9 mouse cellular contexts compared by ENCODE assay signal in the genomic region with DNA sequence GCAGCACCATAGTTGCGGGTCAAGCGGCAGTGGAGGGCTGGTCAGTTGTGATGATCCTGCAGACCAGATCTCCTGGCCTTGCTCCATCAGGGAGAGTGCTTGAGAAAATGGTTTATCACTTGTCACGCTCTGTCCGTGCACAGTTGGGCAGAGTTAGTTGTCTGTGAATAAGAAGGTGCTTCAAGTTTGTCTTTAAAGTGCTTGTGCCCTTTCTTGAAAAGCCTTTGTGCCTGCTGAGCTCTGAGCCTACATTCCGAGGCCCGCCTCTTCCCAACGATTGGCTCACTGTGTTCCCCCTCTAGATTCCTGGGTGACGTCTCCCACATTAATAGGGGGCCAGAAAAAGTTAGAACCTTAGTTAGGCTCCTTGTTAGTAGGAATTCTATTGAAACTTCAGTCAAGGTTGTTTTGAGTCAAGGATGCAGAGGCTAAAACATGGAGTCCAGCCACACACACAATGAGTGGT. TPM values are rescaled to one million over a fixed set of nuclear protein-coding genes. Genes with fewer than 3 reads are reported as not detected.
A peak's percentile ranks its signal among the peaks of the same experiment; 100 is the strongest.
DNase-seq lines count a peak whose midpoint lies in the region; ATAC-seq and TF ChIP-seq lines count a peak whose summit lies in the region.
"Had no signal": no experiment of that assay in that cellular context is flagged by ENCODE, and none has a peak within 500 bp of the region (broad histone marks: within the 10 kb centered on the region; RNA-seq: fewer than 3 reads in every experiment).

No protein-coding gene starts in this region.

- H3K27ac ChIP-seq in kidney, adult 2 months (ENCODE audit: insufficient read depth, low read depth, low read length) = peak overlapping the region; percentile 51
- peak overlapping the region; percentile 11; the same call in 1 of the 2 replicates for H3K27ac ChIP-seq in MEL (ENCODE audit: control insufficient read depth, low read depth, low read length)
- no peak overlapping the region for H3K27ac ChIP-seq in forebrain, postnatal 0 days (ENCODE audit: low read depth, low read length)
- H3K27ac ChIP-seq in midbrain, embryonic 10.5 days (replicated peaks) = peak overlapping the region; percentile 80

- ATAC-seq in forebrain, postnatal 0 days = no peak

- TF ChIP-seq EP300 in MEL (IDR thresholded peaks at IDR 0.05; ENCODE audit: low read depth in 1 of 2, low read length in 2 of 2) = peak in 1 of 2 experiments; percentile 27; a peak in 1 of 4 replicates

- peak overlapping the region; percentile 66 for H3K4me2 ChIP-seq in forebrain, postnatal 0 days (ENCODE audit: low read depth)

- H3K9me3 ChIP-seq in MEL (replicated peaks; ENCODE audit: insufficient read depth, low read length) = no peaks in the 10 kb centered on the region
- H3K9me3 ChIP-seq in forebrain, postnatal 0 days (ENCODE audit: low read length) = no peaks in the 10 kb centered on the region
- no peaks in the 10 kb centered on the region for H3K9me3 ChIP-seq in midbrain, embryonic 10.5 days (replicated peaks)

- DNase-seq in kidney, adult 2 months = no peak
- DNase-seq in kidney, postnatal 36 days = no peak
- peak; percentile 74 for DNase-seq in MEL (ENCODE audit: low read depth, low spot score)
- no peak for DNase-seq in forebrain, postnatal 0 days
- no peak for DNase-seq in midbrain, embryonic 10.5 days (ENCODE audit: low spot score)
- no peak for DNase-seq in urinary bladder, postnatal 10 days (ENCODE audit: low spot score)
- no peak for DNase-seq in right cerebral cortex, postnatal 36 days (ENCODE audit: low spot score in 2 of 2)
- no peak for DNase-seq in T-cell, adult 2 months (ENCODE audit: low spot score)
- DNase-seq: thymus, postnatal 25 days had no signal

- no peak for TF ChIP-seq CTCF in kidney, adult 2 months (conservative IDR thresholded peaks at IDR 0.05; ENCODE audit: insufficient read depth, insufficient read length, low read depth, low read length)
- no peak for TF ChIP-seq CTCF in MEL (IDR thresholded peaks at IDR 0.05 in 2 of 3, conservative IDR thresholded peaks at IDR 0.05 in 1 of 3; ENCODE audit: control insufficient read depth in 1 of 3, insufficient read depth in 1 of 3, low read depth in 2 of 3, low read length in 3 of 3, poor library complexity in 1 of 3, severe bottlenecking in 1 of 3)
- TF ChIP-seq CTCF in forebrain, postnatal 0 days (IDR thresholded peaks at IDR 0.05; ENCODE audit: low read depth) = no peak

- peaks cover 37% of the 10 kb centered on the region; the same call in 1 of the 2 replicates for H3K4me1 ChIP-seq in kidney, adult 2 months (ENCODE audit: control insufficient read depth, insufficient read depth, low read length)
- peaks cover 10 to 33% of the 10 kb centered on the region in 2 experiments for H3K4me1 ChIP-seq in MEL (ENCODE audit: control insufficient read depth in 1 of 2, insufficient read depth in 2 of 2, low read length in 2 of 2)
- H3K4me1 ChIP-seq in forebrain, postnatal 0 days (ENCODE audit: insufficient read depth) = peaks cover 34% of the 10 kb centered on the region
- peaks cover 82% of the 10 kb centered on the region for H3K4me1 ChIP-seq in midbrain, embryonic 10.5 days

- TF ChIP-seq RAD21 in MEL (IDR thresholded peaks at IDR 0.05; ENCODE audit: low read depth, low read length) = no peak

- H3K9ac ChIP-seq in MEL (ENCODE audit: control insufficient read depth, low read depth, low read length, poor library complexity, severe bottlenecking) = peak overlapping the region; percentile 67
- H3K9ac ChIP-seq in forebrain, postnatal 0 days = peak overlapping the region; percentile 44

- peak overlapping the region; percentile 67 for H3K4me3 ChIP-seq in kidney, adult 2 months (ENCODE audit: insufficient read depth, low read depth, low read length)
- H3K4me3 ChIP-seq in MEL (ENCODE audit: control insufficient read depth in 1 of 2, insufficient read depth in 1 of 2, low read depth in 2 of 2, low read length in 2 of 2) = peak overlapping the region; percentile 47 to 55
- H3K4me3 ChIP-seq in forebrain, postnatal 0 days (ENCODE audit: low read depth, low read length) = peak overlapping the region; percentile 35
- H3K4me3 ChIP-seq in midbrain, embryonic 10.5 days = peak overlapping the region; percentile 58

- no peaks in the 10 kb centered on the region for H3K36me3 ChIP-seq in kidney, adult 2 months (ENCODE audit: control insufficient read depth, insufficient read depth, low read length)
- H3K36me3 ChIP-seq in MEL (ENCODE audit: control insufficient read depth in 1 of 2, insufficient read depth in 2 of 2, low read length in 2 of 2) = peaks cover 2 to 27% of the 10 kb centered on the region in 2 experiments; a peak in 3 of 4 replicates
- H3K36me3 ChIP-seq in forebrain, postnatal 0 days (ENCODE audit: insufficient read depth) = no peaks in the 10 kb centered on the region; the same call in 1 of the 2 replicates
- peaks cover 6% of the 10 kb centered on the region for H3K36me3 ChIP-seq in midbrain, embryonic 10.5 days

- 33% methylated on average over 8 of the region's 8 CpGs for WGBS in kidney, adult 2 months
- 15% methylated on average over 8 of the region's 8 CpGs for WGBS in forebrain, postnatal 0 days
- 3% methylated on average over 8 of the region's 8 CpGs for WGBS in midbrain, embryonic 10.5 days

- no peaks in the 10 kb centered on the region for H3K27me3 ChIP-seq in kidney, adult 2 months (replicated peaks; ENCODE audit: control insufficient read depth, insufficient read depth, low read length)
- H3K27me3 ChIP-seq in MEL (ENCODE audit: control insufficient read depth in 1 of 2, insufficient read depth in 2 of 2, low read length in 2 of 2) = no peaks in the 10 kb centered on the region
- peaks cover 19% of the 10 kb centered on the region for H3K27me3 ChIP-seq in forebrain, postnatal 0 days (ENCODE audit: insufficient read depth, low read length)
- peaks cover 63% of the 10 kb centered on the region for H3K27me3 ChIP-seq in midbrain, embryonic 10.5 days (ENCODE audit: low read depth, poor library complexity, severe bottlenecking)

- TF ChIP-seq POLR2A in kidney, adult 2 months (IDR thresholded peaks at IDR 0.05; ENCODE audit: low read depth, low read length) = no peak
- TF ChIP-seq POLR2A in MEL (IDR thresholded peaks at IDR 0.05; ENCODE audit: control insufficient read depth in 1 of 2, insufficient read depth in 1 of 2, low read depth in 1 of 2, low read length in 2 of 2, poor library complexity in 1 of 2) = peak in 1 of 2 experiments; percentile 28; a peak in 1 of 4 replicates

- peaks cover 30% of the 10 kb centered on the region for H3K79me2 ChIP-seq in MEL (ENCODE audit: control insufficient read depth, insufficient read depth, low read length, poor library complexity)

TF ChIP-seq in MEL, 35 proteins besides CTCF, POLR2A, EP300 and RAD21 (continues in another document):
- TF ChIP-seq BHLHE40 (IDR thresholded peaks at IDR 0.05; ENCODE audit: borderline replicate concordance, low read depth, low read length) (no peak), JUND (IDR thresholded peaks at IDR 0.05; ENCODE audit: low read depth, low read length) (no peak), ETS1 (IDR thresholded peaks at IDR 0.05; ENCODE audit: low read depth, low read length) (no peak), NELFE (IDR thresholded peaks at IDR 0.05; ENCODE audit: low read depth, low read length) (peak; percentile 37), MYC (IDR thresholded peaks at IDR 0.05; ENCODE audit: low read depth, low read length) (no peak)

RNA-seq across cellular contexts. Expression of gene Rassf1, which starts 0.6 kb away (rescaled TPM):
- 23.0 and 24.0 TPM in 2 replicates for polyA plus RNA-seq in kidney, adult 2 months (2012; rRNA removed)
- 40.6 and 48.0 TPM in 2 replicates for total RNA-seq in MEL (2012; rRNA removed)
- 10 to 100 TPM in 1 of 2 experiments, not detected in 1; 56.9 TPM for polyA plus RNA-seq in MEL (2012; ENCODE audit: insufficient read depth in 1 of 2, insufficient read length in 2 of 2, low read depth in 1 of 2, low replicate concordance in 2 of 2, missing spikeins in 1 of 2)
- total RNA-seq in forebrain, postnatal 0 days (2014; rRNA removed) = 21.7 and 25.2 TPM in 2 replicates
- 26.6 and 33.3 TPM in 2 replicates for polyA plus RNA-seq in forebrain, postnatal 0 days (2015; fragmentation: Nextera tagmentation; extraction: Ambion mirVana)
- polyA plus RNA-seq in midbrain, embryonic 10.5 days (2016; fragmentation: Nextera tagmentation; extraction: Ambion mirVana) = 54.2 and 54.8 TPM in 2 replicates

RNA-seq across cellular contexts. Expression of gene Zmynd10, which starts 4.8 kb away (rescaled TPM):
- 52.6 and 52.9 TPM in 2 replicates for polyA plus RNA-seq in kidney, adult 2 months (2012; rRNA removed)
- total RNA-seq in MEL (2012; rRNA removed) = 0.26 and 0.31 TPM in 2 replicates
- under 1 TPM in 1 of 2 experiments, not detected in 1; 0.85 TPM for polyA plus RNA-seq in MEL (2012; ENCODE audit: insufficient read depth in 1 of 2, insufficient read length in 2 of 2, low read depth in 1 of 2, low replicate concordance in 2 of 2, missing spikeins in 1 of 2)
- 6.4 and 11.6 TPM in 2 replicates for total RNA-seq in forebrain, postnatal 0 days (2014; rRNA removed)
- 5.9 and 7.0 TPM in 2 replicates for polyA plus RNA-seq in forebrain, postnatal 0 days (2015; fragmentation: Nextera tagmentation; extraction: Ambion mirVana)
- 0.75 and 1.1 TPM in 2 replicates for polyA plus RNA-seq in midbrain, embryonic 10.5 days (2016; fragmentation: Nextera tagmentation; extraction: Ambion mirVana)

RNA-seq across cellular contexts. Expression of gene Nprl2, which starts 9.9 kb away (rescaled TPM):
- 61.5 and 62.6 TPM in 2 replicates for polyA plus RNA-seq in kidney, adult 2 months (2012; rRNA removed)
- 23.2 and 25.4 TPM in 2 replicates for total RNA-seq in MEL (2012; rRNA removed)
- polyA plus RNA-seq in MEL (2012; ENCODE audit: insufficient read depth in 1 of 2, insufficient read length in 2 of 2, low read depth in 1 of 2, low replicate concordance in 2 of 2, missing spikeins in 1 of 2) = 10 to 100 TPM in 1 of 2 experiments, not detected in 1; 30.2 TPM
- 59.9 and 73.3 TPM in 2 replicates for total RNA-seq in forebrain, postnatal 0 days (2014; rRNA removed)
- 65.9 and 70.4 TPM in 2 replicates for polyA plus RNA-seq in forebrain, postnatal 0 days (2015; fragmentation: Nextera tagmentation; extraction: Ambion mirVana)
- 37.1 and 40.4 TPM in 2 replicates for polyA plus RNA-seq in midbrain, embryonic 10.5 days (2016; fragmentation: Nextera tagmentation; extraction: Ambion mirVana)

RNA-seq across cellular contexts. Expression of gene Cyb561d2, which starts 9.9 kb away (rescaled TPM):
- polyA plus RNA-seq in kidney, adult 2 months (2012; rRNA removed) = 62.6 and 77.4 TPM in 2 replicates
- 38.1 and 38.3 TPM in 2 replicates for total RNA-seq in MEL (2012; rRNA removed)
- 10 to 100 TPM in 1 of 2 experiments, not detected in 1; 37.8 TPM for polyA plus RNA-seq in MEL (2012; ENCODE audit: insufficient read depth in 1 of 2, insufficient read length in 2 of 2, low read depth in 1 of 2, low replicate concordance in 2 of 2, missing spikeins in 1 of 2)
- 36.0 and 42.7 TPM in 2 replicates for total RNA-seq in forebrain, postnatal 0 days (2014; rRNA removed)
- polyA plus RNA-seq in forebrain, postnatal 0 days (2015; fragmentation: Nextera tagmentation; extraction: Ambion mirVana) = 47.0 and 48.3 TPM in 2 replicates
- polyA plus RNA-seq in midbrain, embryonic 10.5 days (2016; fragmentation: Nextera tagmentation; extraction: Ambion mirVana) = 20.5 and 22.6 TPM in 2 replicates

RNA-seq across cellular contexts. Expression of gene Tusc2, which starts 11.1 kb away (rescaled TPM):
- 82.5 and 93.8 TPM in 2 replicates for polyA plus RNA-seq in kidney, adult 2 months (2012; rRNA removed)
- 29.9 and 36.2 TPM in 2 replicates for total RNA-seq in MEL (2012; rRNA removed)
- 10 to 100 TPM in 1 of 2 experiments, not detected in 1; 48.9 TPM for polyA plus RNA-seq in MEL (2012; ENCODE audit: insufficient read depth in 1 of 2, insufficient read length in 2 of 2, low read depth in 1 of 2, low replicate concordance in 2 of 2, missing spikeins in 1 of 2)
- total RNA-seq in forebrain, postnatal 0 days (2014; rRNA removed) = 109 and 118 TPM in 2 replicates
- polyA plus RNA-seq in forebrain, postnatal 0 days (2015; fragmentation: Nextera tagmentation; extraction: Ambion mirVana) = 128 and 129 TPM in 2 replicates
- 79.2 and 84.3 TPM in 2 replicates for polyA plus RNA-seq in midbrain, embryonic 10.5 days (2016; fragmentation: Nextera tagmentation; extraction: Ambion mirVana)
